Mouse (Mus musculus) embryo, embryonic 9.5 days (tissue): ENCODE measurements around the gene Memo1.
"Not testable (repeated sequence)": the region's sequence is repeated elsewhere in the genome, so short reads cannot be mapped to it uniquely, and the experiment has no call there.

Experiments used
- DNase-seq: peaks from one replicate; pipeline ENCODE4 v3.0.0-alpha.2; 2017; ENCODE audit errors: extremely low spot score

The Memo1 gene

GRCm38 (mm10) chr17:74295026-74295970 lies at the start of gene Memo1:
Gene Memo1 (minus strand): TSS chr17:74295521.
- DNase-seq, result peak; percentile 87

- no peak for DNase-seq
These were observed 45.8 kb upstream of the Memo1 start for GRCm38 (mm10) chr17:74341151-74341550.

GRCm38 (mm10) chr17:74338937-74339804 lies 43.9 kb upstream of the Memo1 start, which contains the start of gene Spast:
Gene Spast (plus strand): TSS chr17:74338987.
- DNase-seq, result no peak

- peak; percentile 97 for DNase-seq
These were observed 43.1 kb upstream of the Memo1 start for GRCm38 (mm10) chr17:74338225-74338931.

- no peak for DNase-seq
These were observed 35.8 kb upstream of the Memo1 start for GRCm38 (mm10) chr17:74331049-74331676.

GRCm38 (mm10) chr17:74328146-74328545 lies 32.8 kb upstream of the Memo1 start:
- DNase-seq, result peak; percentile 44

GRCm38 (mm10) chr17:74327195-74327594 lies 31.9 kb upstream of the Memo1 start:
- DNase-seq, result not testable (repeated sequence)

GRCm38 (mm10) chr17:74323844-74324243 lies 28.5 kb upstream of the Memo1 start, which contains the start of gene Dpy30:
Gene Dpy30 (minus strand): TSS chr17:74323944.
- no peak for DNase-seq

- no peak for DNase-seq
These were observed 27.2 kb upstream of the Memo1 start for GRCm38 (mm10) chr17:74322400-74323054.

GRCm38 (mm10) chr17:74318721-74319120 lies 23.4 kb upstream of the Memo1 start:
- DNase-seq, result no peak

- peak; percentile 89 for DNase-seq
These were observed 21.1 kb upstream of the Memo1 start for GRCm38 (mm10) chr17:74316309-74316863.

- DNase-seq, result peak; percentile 22
These were observed 20.4 kb upstream of the Memo1 start for GRCm38 (mm10) chr17:74315445-74316308.

GRCm38 (mm10) chr17:74306021-74306420 lies 10.7 kb upstream of the Memo1 start:
- no peak for DNase-seq

GRCm38 (mm10) chr17:74305616-74306015 lies 10.3 kb upstream of the Memo1 start:
- DNase-seq, result no peak

- no peak for DNase-seq
These were observed 8.7 kb upstream of the Memo1 start for GRCm38 (mm10) chr17:74304060-74304459.

- DNase-seq, result no peak
These were observed 4.8 kb upstream of the Memo1 start for GRCm38 (mm10) chr17:74300089-74300488.

GRCm38 (mm10) chr17:74296991-74297390 lies 1.7 kb upstream of the Memo1 start:
- not testable (repeated sequence) for DNase-seq

- DNase-seq, result peak; percentile 26
These were observed 929 bp upstream of the Memo1 start for GRCm38 (mm10) chr17:74296076-74296823.
